Mouse (Mus musculus): ENCODE measurements around the gene Atp2a1. TPM values are rescaled to one million over a fixed set of nuclear protein-coding genes. Genes with fewer than 3 reads are reported as not detected.

Gene Atp2a1
- polyA plus RNA-seq, 1 experiment, result 8.0 TPM

- no peak for DNase-seq (ENCODE audit: low read depth)
Observed at GRCm38 (mm10) chr7:126472713-126473112, 9.8 kb upstream of the Atp2a1 start.

DNA sequence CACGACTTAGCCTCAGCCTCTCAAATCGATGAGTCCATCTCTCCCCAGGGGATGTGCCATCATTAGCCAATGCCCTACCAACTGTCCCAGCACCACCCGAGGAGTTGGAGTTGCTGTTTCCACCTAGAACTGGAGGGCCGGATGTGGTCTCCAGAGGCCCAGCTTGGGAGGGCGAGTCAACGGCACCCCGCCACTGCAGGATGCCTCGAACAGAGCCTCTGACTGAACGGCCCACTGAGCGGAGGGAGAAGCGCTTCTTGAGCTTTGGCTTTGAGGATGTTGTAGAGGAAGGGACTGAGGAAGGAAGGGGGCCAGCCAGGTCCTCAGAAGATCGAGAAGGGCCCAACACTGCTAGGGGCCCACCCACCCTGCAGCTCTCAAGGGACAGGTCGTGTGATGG is 9.4 kb upstream of the Atp2a1 start:
- no peak for DNase-seq (ENCODE audit: low read depth)

DNA sequence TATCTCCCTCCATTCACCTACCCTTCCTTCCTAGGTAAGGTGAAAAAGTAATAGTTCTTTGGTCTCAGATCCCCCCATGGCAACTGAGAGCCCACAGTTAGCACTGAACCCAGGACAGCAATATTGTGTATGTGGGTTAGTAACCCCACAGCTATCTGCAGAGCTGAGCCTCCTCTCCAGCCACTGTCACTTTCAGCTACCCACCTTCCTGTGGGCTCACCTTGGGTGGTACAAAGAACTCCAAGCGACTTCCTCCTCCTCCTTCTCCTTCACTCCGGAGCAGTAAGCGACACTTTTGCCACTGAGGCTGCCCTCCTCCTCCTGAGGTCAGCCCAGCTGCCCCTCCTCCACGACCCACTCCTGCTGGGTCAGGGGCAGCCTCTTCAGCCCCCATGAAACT is 8.9 kb upstream of the Atp2a1 start:
- no peak for DNase-seq (ENCODE audit: low read depth)

DNA sequence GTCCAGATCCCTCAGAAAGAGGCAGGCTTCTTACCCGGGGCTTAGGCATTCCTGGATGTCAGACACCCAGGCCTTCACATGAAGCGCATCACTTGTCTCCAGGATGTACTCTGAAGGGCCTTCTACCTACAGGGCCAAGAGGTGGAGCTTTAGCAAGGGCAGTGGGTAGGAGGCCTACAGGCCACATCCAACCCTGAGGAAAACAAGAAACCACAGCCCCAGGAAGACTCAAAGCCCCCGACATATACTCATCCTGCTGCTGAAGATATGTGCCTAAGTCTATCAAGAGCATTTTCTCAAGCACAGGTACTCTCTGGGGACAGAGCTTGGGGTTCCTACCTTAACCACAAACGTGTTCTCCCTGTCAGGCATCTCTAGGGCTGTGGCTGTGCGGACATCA is 8.5 kb upstream of the Atp2a1 start:
- DNase-seq (ENCODE audit: low read depth), result no peak

DNA sequence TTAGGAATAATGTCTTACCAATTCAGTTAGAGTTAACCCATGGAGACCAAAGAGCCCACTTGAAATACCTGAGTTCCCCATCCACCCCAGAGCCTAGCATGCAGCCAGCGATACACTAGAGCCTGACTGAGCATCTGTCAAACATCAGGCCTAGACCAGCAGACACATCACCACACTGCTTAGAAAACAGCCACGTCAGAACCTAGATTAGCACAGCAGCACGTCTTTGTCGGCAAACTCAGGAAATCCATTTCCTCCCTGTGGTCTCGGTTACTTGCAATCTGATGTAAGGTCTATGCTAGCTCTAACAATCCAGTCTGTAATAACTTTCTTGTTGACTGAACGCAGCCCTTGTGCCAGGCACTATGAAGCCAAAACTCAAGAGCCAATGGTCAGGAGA is 7.2 kb upstream of the Atp2a1 start:
- DNase-seq (ENCODE audit: low read depth), result no peak

- no peak for DNase-seq (ENCODE audit: low read depth)
Observed at GRCm38 (mm10) chr7:126467834-126468627, 5.1 kb upstream of the Atp2a1 start.

- DNase-seq (ENCODE audit: low read depth), result no peak
Observed at GRCm38 (mm10) chr7:126467271-126467670, 4.4 kb upstream of the Atp2a1 start.

DNA sequence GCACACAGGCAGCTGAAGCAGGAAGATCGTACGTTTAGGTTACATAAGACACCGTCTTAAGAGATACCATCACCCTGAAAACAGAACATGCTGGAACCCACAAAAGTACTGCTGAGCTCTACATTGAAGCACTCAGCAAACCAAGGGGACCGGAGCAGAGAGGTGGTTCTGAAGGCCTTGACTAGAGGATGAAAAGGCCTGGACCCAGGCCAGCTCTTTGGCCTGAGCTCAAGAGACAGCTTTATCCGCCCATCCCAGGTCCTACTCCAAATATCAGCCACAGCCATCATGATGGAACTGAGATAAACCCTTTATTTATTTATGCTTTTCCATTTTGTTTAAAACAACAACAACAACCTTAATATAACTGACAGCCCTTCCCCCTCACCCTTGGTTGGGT is 3.8 kb upstream of the Atp2a1 start:
- no peak for DNase-seq (ENCODE audit: low read depth)

DNA sequence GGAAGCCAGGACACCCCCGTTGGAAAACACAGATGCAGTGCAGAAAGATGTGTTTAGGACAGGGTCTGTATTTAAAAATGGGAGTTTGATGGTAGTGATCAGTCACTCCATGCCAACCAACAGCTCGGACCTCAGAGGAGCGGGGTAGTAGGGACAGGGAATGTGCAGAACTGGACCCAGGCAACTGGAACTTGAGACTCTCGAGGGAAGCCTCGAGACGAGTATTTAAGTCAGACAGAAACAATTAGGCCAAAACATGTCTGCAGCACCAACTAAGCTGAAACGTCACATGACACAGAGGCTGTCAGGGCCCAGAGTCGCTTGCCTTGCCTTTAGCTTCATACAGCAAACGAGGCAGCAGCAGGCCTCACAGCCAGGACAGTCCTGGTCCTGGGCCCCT is 3.2 kb upstream of the Atp2a1 start:
- DNase-seq (ENCODE audit: low read depth), result no peak

- no peak for DNase-seq (ENCODE audit: low read depth)
Observed at GRCm38 (mm10) chr7:126465246-126466030, 2.5 kb upstream of the Atp2a1 start.

GRCm38 (mm10) chr7:126464836-126465235 is 1.9 kb upstream of the Atp2a1 start:
- no peak for DNase-seq (ENCODE audit: low read depth)

DNA sequence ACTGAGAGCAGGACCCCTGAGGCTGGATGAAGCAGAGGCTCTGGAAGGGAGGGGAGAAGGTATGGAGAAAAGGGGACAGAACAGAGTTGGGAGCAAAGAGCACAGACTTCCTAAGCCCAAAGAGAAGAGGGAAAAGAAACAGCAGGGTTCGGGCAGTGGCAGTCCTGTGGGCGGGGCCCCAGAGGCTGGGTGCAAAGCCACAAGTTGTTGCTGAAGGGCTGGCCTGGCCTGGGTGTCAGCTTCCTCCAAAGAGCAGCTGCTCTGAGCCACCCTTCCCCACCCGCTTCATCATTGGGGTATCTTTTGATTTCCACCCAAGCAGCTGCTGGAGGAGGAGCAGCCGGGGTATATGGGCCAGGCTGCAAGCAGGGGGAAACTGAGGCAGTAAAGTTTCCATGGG is 1.2 kb upstream of the Atp2a1 start:
- DNase-seq (ENCODE audit: low read depth), result no peak

GRCm38 (mm10) chr7:126463547-126463946 is 639 bp upstream of the Atp2a1 start:
- DNase-seq (ENCODE audit: low read depth), result no peak

GRCm38 (mm10) chr7:126461626-126462025 is 1.3 kb downstream of the Atp2a1 start:
- DNase-seq (ENCODE audit: low read depth), result no peak

DNA sequence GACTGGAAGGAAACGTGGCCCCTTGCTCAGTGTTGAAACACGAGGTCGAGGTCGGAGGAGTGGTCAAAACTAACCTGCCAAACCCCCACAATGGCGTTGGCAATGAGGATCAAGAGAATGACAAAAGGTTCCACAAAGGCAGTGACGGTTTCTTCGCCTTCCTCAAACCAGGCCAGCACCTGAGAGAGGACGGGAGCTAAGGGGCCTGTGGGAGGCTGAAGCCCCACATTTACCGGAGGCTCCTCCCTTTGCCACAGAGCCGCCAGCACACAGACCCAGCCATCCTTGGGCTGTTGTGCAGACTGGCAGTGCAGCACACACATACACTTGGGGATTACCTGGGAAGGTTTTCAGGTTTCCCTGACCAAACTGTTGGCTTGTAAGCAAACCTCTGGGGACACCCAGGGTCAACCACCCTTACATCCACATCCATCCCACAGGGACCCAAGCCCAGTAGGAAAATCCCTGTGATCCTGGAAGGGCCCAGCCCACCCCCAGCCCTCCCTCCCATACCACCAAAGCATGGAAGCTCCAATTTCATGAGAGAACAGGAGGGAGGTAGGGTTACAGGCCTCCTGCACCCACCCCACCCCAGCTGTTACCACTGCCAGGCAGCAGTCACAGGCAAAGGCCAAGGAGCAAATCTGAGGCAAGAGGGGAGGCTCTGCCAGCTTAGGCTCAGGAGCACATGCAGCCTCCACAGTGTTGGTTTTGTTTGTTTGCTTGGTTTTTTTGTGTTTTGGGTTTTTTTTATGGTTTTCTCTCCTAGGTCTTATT is 2.1 kb downstream of the Atp2a1 start:
- no peak for DNase-seq (ENCODE audit: low read depth)

GRCm38 (mm10) chr7:126458844-126459618 is 3.9 kb downstream of the Atp2a1 start:
- DNase-seq (ENCODE audit: low read depth), result no peak

DNA sequence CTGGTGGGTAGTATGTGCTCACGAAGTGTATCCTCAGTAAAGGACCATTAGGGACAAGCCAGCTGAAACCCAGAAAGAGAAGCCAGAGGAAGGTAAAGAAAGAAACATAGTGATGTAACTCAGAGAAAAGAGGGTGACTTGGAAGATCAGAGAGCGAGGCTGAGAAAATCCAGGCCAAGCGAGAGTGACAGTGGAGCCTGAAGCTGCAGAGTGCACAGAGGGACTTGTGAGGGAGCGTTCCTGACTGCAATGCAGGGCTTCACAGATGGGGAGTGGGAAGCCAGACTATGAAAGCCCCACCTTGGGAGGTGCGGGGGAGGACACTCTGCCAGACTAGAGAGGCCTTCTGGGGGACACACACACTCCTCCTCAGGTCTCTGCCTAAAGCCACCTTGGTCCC is 4.7 kb downstream of the Atp2a1 start:
- DNase-seq (ENCODE audit: low read depth), result no peak

DNA sequence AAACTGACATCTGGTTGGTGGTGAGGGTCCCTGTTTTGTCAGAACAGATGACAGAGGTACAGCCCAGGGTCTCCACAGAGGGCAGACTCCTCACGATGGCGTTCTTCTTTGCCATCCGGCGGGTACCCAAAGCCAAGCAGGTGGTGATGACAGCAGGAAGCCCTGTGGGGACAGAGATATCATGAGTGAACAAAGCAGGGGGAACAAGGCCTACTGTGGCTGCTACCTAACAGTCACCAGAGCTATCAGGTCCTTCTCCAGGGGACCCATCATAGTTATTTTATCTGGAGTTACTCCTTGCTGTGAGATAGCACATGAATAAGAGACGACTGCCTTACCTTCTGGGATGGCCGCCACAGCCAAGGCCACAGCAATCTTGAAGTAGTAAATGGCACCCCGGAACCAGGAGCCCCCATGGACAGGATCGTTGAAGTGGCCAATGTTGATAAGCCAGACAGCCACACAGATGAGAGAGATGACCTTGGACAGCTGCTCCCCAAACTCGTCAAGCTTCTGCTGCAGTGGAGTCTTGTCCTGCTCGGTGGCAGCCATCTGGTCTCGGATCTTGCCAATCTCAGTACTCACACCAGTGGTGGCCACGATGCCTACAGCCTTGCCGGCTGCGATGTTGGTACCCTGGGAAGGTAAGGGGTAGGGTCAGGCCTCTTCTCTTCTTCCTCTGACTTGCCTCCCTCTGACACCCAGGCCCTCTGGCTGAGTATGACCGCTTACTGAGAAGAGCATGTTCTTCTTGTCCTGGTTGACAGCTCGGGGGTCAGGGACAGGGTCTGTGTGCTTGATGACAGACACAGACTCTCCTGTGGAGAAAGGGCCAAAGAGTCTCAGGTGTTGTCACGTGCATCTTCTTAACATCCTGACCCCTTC is 6.3 kb downstream of the Atp2a1 start:
- DNase-seq (ENCODE audit: low read depth), result no peak

DNA sequence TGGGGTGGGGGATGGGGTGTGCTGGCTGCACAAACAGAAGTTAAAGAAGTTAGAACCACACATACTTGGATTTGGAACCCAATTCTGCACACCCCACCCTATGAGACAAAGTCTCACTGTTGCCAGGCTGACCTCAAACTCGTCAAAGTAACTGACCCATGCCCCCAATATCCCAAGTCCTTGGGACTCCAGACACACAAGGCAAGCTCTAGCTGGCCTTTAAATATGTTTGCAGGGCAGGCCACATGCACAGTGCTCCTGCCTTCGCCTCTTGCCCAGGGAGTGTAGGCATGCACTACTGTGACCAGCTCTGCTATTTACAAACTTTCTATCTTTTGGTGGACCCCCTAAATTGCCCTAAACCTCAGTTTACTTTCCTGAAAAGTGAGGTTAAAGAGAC is 7.7 kb downstream of the Atp2a1 start:
- no peak for DNase-seq (ENCODE audit: low read depth)

DNA sequence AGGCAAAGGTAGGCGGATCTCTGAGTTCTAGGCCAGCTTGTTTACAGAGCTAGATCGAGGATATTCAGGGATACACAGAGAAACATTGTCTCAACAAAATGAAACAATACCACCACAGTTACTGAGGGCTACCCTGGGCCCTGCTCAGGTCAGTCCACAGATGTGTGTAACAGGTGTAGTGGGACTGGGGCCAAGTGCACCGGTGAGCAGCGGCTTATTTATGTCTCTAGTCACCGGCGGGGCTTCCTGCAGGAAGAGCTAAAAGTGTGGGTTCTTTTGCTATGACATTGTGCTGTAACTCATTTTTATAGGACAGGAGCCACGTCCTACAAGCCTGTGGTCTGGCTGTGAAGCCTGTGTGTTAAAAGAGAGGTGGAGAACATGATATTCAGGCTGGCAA is 9.0 kb downstream of the Atp2a1 start:
- DNase-seq (ENCODE audit: low read depth), result no peak

DNA sequence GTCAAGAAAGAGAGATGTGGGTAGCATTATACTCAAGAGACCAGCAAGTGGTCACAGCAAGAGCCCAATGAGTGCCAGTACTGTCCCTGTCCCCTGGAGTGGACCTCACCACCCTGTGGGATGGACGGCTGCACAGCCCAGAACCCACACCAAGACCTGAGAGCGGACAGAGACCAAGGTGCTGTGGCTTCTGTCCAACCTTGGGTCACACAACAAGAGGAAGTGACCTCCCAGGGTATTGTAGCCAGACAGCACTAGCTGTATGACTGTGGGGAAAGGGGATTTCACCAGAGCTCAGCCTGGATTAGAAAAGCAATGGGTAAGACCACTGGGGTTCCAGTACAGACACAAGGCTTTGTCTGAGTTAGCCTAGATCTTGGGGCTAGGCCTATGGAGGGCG is 10.7 kb downstream of the Atp2a1 start:
- DNase-seq (ENCODE audit: low read depth), result no peak
